Mouse (Mus musculus) kidney, postnatal 0 days (tissue): ENCODE results near the gene Fbrsl1. TPM values are rescaled to one million over a fixed set of nuclear protein-coding genes. Genes with fewer than 3 reads are reported as not detected.

Experiments
- ATAC-seq: fragments of 200-750 bp; cut with Nextera tagmentation; replicated peaks from 2 replicates; pipeline ENCODE4 v1.8.0; 2017; ENCODE audit warnings: low read depth, moderate number of reproducible peaks, moderate TSS enrichment, moderate library complexity; ENCODE audit not compliant: low FRiP score
- DNase-seq: peaks from one replicate; pipeline ENCODE4 v3.0.0-alpha.2; 2016; ENCODE audit warnings: low spot score
- H3K27ac ChIP-seq: fragments of 300-500 bp; sonication (generic); 2 replicates; pipeline ENCODE4 v1.5.1; 2014; ENCODE audit warnings: mild to moderate bottlenecking
- H3K27me3 ChIP-seq: fragments of 300-500 bp; sonication (generic); 2 replicates; pipeline ENCODE4 v1.6.1; 2014; ENCODE audit warnings: low read length, mixed read lengths; ENCODE audit not compliant: insufficient read depth
- H3K36me3 ChIP-seq: fragments of 300-500 bp; sonication (generic); 2 replicates; pipeline ENCODE4 v1.6.1; 2014; ENCODE audit warnings: low read length, mixed read lengths; ENCODE audit not compliant: insufficient read depth
- H3K4me1 ChIP-seq: fragments of 300-500 bp; sonication (generic); replicated peaks from 2 replicates; pipeline ENCODE4 v1.6.1; 2014; ENCODE audit warnings: antibody characterized with exemption, low read length, mixed read lengths; ENCODE audit not compliant: insufficient read depth
- H3K4me2 ChIP-seq: fragments of 300-500 bp; sonication (generic); 2 replicates; pipeline ENCODE4 v1.6.1; 2014; ENCODE audit warnings: mild to moderate bottlenecking, low read length, moderate library complexity, mixed read lengths
- H3K4me3 ChIP-seq: fragments of 300-500 bp; sonication (generic); replicated peaks from 2 replicates; pipeline ENCODE4 v1.5.1; 2014; ENCODE audit warnings: low read depth, low read length
- H3K9ac ChIP-seq: fragments of 300-500 bp; sonication (generic); 2 replicates; pipeline ENCODE4 v1.6.1; 2014; ENCODE audit warnings: low read depth, low read length
- H3K9me3 ChIP-seq: fragments of 300-500 bp; sonication (generic); replicated peaks from 2 replicates; pipeline ENCODE4 v1.6.1; 2016; ENCODE audit warnings: low read length, inconsistent platforms, mixed read lengths
- CTCF ChIP-seq: IDR thresholded peaks from 2 replicates; pipeline ENCODE4 v1.5.1; 2016; ENCODE audit warnings: antibody characterized with exemption, low read depth, mild to moderate bottlenecking, moderate library complexity
- WGBS: fragments of 180-500 bp; shearing (Covaris S2); extraction: QIAGEN DNeasy Blood & Tissue Kit; methylation state at CpG from one replicate; pipeline ENCODE4 v1.1.7; 2014; 5-methylcytosine and 5-hydroxymethylcytosine counted together
- polyA plus RNA-seq: library from polyadenylated mRNA; unstranded; fragments of >200 nt; fragmentation: Nextera tagmentation; extraction: Ambion mirVana; gene quantifications from 2 replicates; pipeline ENCODE4 v1.2.1, GENCODE M21; 2015

Gene Fbrsl1
- polyA plus RNA-seq, 1 experiment from 2014 or later, result 14.0 TPM

GRCm38 (mm10) chr5:110489639-110490038, 41.3 kb upstream of the Fbrsl1 start:
- Histone ChIP-seq H3K4me2 (no peak overlapping the region), H3K9ac (no peak overlapping the region), H3K27me3 (no peaks in the 10 kb centered on the region), H3K27ac (no peak overlapping the region), H3K4me3 (no peak overlapping the region), H3K9me3 (no peaks in the 10 kb centered on the region), H3K36me3 (no peaks in the 10 kb centered on the region), H3K4me1 (no peaks in the 10 kb centered on the region)
- no peak for TF ChIP-seq CTCF
- no peak for DNase-seq
- no peak for ATAC-seq
- WGBS, result 60% methylated on average over 4 of the region's 4 CpGs

- H3K9ac ChIP-seq, result no peak overlapping the region
- no peak for TF ChIP-seq CTCF
- H3K4me2 ChIP-seq, result no peak overlapping the region
- H3K4me3 ChIP-seq, result no peak overlapping the region
- H3K27ac ChIP-seq, result no peak overlapping the region
- no peaks in the 10 kb centered on the region for H3K9me3 ChIP-seq
- WGBS, result 22% methylated on average over 1 of the region's 1 CpGs
- no peaks in the 10 kb centered on the region for H3K4me1 ChIP-seq
- no peaks in the 10 kb centered on the region for H3K36me3 ChIP-seq
- ATAC-seq (no peak), DNase-seq (no peak)
- no peaks in the 10 kb centered on the region for H3K27me3 ChIP-seq
Measured at GRCm38 (mm10) chr5:110487943-110488342, 39.6 kb upstream of the Fbrsl1 start.

GRCm38 (mm10) chr5:110486674-110487334, 38.5 kb upstream of the Fbrsl1 start:
- H3K36me3 ChIP-seq, result no peaks in the 10 kb centered on the region
- WGBS, result 18% methylated on average over 5 of the region's 5 CpGs

GRCm38 (mm10) chr5:110484711-110485110, 36.4 kb upstream of the Fbrsl1 start:
- H3K4me1 ChIP-seq, result no peaks in the 10 kb centered on the region
- no peak for DNase-seq
- H3K27ac ChIP-seq, result no peak overlapping the region
- no peak overlapping the region for H3K4me2 ChIP-seq
- no peak overlapping the region for H3K9ac ChIP-seq
- no peak for TF ChIP-seq CTCF
- WGBS, result 82% methylated on average over 3 of the region's 3 CpGs
- ATAC-seq, result no peak
- no peaks in the 10 kb centered on the region for H3K27me3 ChIP-seq
- H3K9me3 ChIP-seq, result no peaks in the 10 kb centered on the region
- no peak overlapping the region for H3K4me3 ChIP-seq
- no peaks in the 10 kb centered on the region for H3K36me3 ChIP-seq

More at GRCm38 (mm10) chr5:110486674-110487334, 38.5 kb upstream of the Fbrsl1 start:
- peak; percentile 56 for DNase-seq
- Histone ChIP-seq H3K9ac (no peak overlapping the region), H3K4me3 (no peak overlapping the region), H3K9me3 (no peaks in the 10 kb centered on the region), H3K4me2 (no peak overlapping the region), H3K27ac (no peak overlapping the region), H3K4me1 (no peaks in the 10 kb centered on the region), H3K27me3 (no peaks in the 10 kb centered on the region)
- no peak for TF ChIP-seq CTCF
- peak; percentile 76; the same call in 1 of the 2 replicates for ATAC-seq

GRCm38 (mm10) chr5:110479228-110479627, 30.9 kb upstream of the Fbrsl1 start:
- Histone ChIP-seq H3K36me3 (no peaks in the 10 kb centered on the region), H3K4me2 (no peak overlapping the region), H3K9me3 (no peaks in the 10 kb centered on the region), H3K9ac (no peak overlapping the region), H3K4me1 (no peaks in the 10 kb centered on the region), H3K4me3 (no peak overlapping the region), H3K27me3 (no peaks in the 10 kb centered on the region), H3K27ac (no peak overlapping the region)
- peak; percentile 28 for DNase-seq
- no peak for TF ChIP-seq CTCF
- ATAC-seq, result no peak
- 47% methylated on average over 8 of the region's 8 CpGs for WGBS

GRCm38 (mm10) chr5:110474156-110474555, 25.9 kb upstream of the Fbrsl1 start:
- Histone ChIP-seq H3K4me3 (no peak overlapping the region), H3K36me3 (no peaks in the 10 kb centered on the region), H3K9ac (no peak overlapping the region), H3K4me1 (no peaks in the 10 kb centered on the region), H3K27me3 (no peaks in the 10 kb centered on the region), H3K4me2 (no peak overlapping the region), H3K27ac (no peak overlapping the region), H3K9me3 (no peaks in the 10 kb centered on the region)
- 72% methylated on average over 11 of the region's 11 CpGs for WGBS
- ATAC-seq (no peak), DNase-seq (no peak)
- no peak for TF ChIP-seq CTCF

GRCm38 (mm10) chr5:110472834-110473233, 24.5 kb upstream of the Fbrsl1 start:
- Histone ChIP-seq H3K36me3 (no peaks in the 10 kb centered on the region), H3K9ac (no peak overlapping the region), H3K4me1 (no peaks in the 10 kb centered on the region), H3K4me2 (no peak overlapping the region), H3K4me3 (no peak overlapping the region), H3K9me3 (no peaks in the 10 kb centered on the region), H3K27me3 (no peaks in the 10 kb centered on the region), H3K27ac (no peak overlapping the region)
- ATAC-seq, result no peak
- 25% methylated on average over 1 of the region's 1 CpGs for WGBS
- DNase-seq, result no peak
- no peak for TF ChIP-seq CTCF
